Mouse (Mus musculus): Measurements from ENCODE around the gene Dand5. TPM values are rescaled to one million over a fixed set of nuclear protein-coding genes. Genes with fewer than 3 reads are reported as not detected.

Dand5 gene
- polyA plus RNA-seq, 1 experiment from 2014 or later = 5.5 TPM

GRCm38 (mm10) chr8:84840248-84840999, 17.8 kb upstream of the Dand5 start, which contains the start of gene Rad23a:
Rad23a (minus strand) TSS chr8:84840665.
- under 1% methylated on average over 55 of the region's 55 CpGs for WGBS
- Histone ChIP-seq H3K4me1 (replicated peaks) (peaks cover 59% of the 10 kb centered on the region), H3K36me3 (peaks cover 83% of the 10 kb centered on the region)

GRCm38 (mm10) chr8:84839875-84840247, 17.2 kb upstream of the Dand5 start:
- peaks cover 82% of the 10 kb centered on the region for H3K36me3 ChIP-seq
- WGBS = 6% methylated on average over 7 of the region's 7 CpGs

More at GRCm38 (mm10) chr8:84840248-84840999, 17.8 kb upstream of the Dand5 start, which contains the start of gene Rad23a:
- Histone ChIP-seq H3K27ac (peak within 1 kb of the TSS; percentile 97), H3K4me3 (peak within 1 kb of the TSS; percentile 97), H3K9me3 (no peaks in the 10 kb centered on the region), H3K27me3 (ENCODE audit: insufficient read depth, poor library complexity, severe bottlenecking) (no peaks in the 10 kb centered on the region)
- peak; percentile 94 for DNase-seq (ENCODE audit: low spot score)

GRCm38 (mm10) chr8:84839411-84839810, 16.8 kb upstream of the Dand5 start:
- Histone ChIP-seq H3K27ac (no peak overlapping the region; the same call in 1 of the 2 replicates), H3K4me3 (peak overlapping the region; percentile 97), H3K4me1 (replicated peaks) (peaks cover 56% of the 10 kb centered on the region), H3K9me3 (no peaks in the 10 kb centered on the region), H3K27me3 (ENCODE audit: insufficient read depth, poor library complexity, severe bottlenecking) (no peaks in the 10 kb centered on the region), H3K36me3 (peaks cover 82% of the 10 kb centered on the region)
- no peak for DNase-seq (ENCODE audit: low spot score)
- 96% methylated on average over 2 of the region's 2 CpGs for WGBS

More at GRCm38 (mm10) chr8:84839875-84840247, 17.2 kb upstream of the Dand5 start:
- Histone ChIP-seq H3K27ac (peak overlapping the region; percentile 97), H3K4me3 (peak overlapping the region; percentile 97), H3K9me3 (no peaks in the 10 kb centered on the region), H3K27me3 (ENCODE audit: insufficient read depth, poor library complexity, severe bottlenecking) (no peaks in the 10 kb centered on the region), H3K4me1 (replicated peaks) (peaks cover 56% of the 10 kb centered on the region)
- no peak for DNase-seq (ENCODE audit: low spot score)

GRCm38 (mm10) chr8:84838513-84838912, 15.9 kb upstream of the Dand5 start:
- H3K9me3 ChIP-seq = no peaks in the 10 kb centered on the region
- no peak for DNase-seq (ENCODE audit: low spot score)
- 92% methylated on average over 5 of the region's 5 CpGs for WGBS
- H3K36me3 ChIP-seq = peaks cover 82% of the 10 kb centered on the region
- H3K4me3 ChIP-seq = peak overlapping the region; percentile 23; the same call in 1 of the 2 replicates
- H3K27me3 ChIP-seq (ENCODE audit: insufficient read depth, poor library complexity, severe bottlenecking) = no peaks in the 10 kb centered on the region
- H3K4me1 ChIP-seq (replicated peaks) = peaks cover 56% of the 10 kb centered on the region
- H3K27ac ChIP-seq = peak overlapping the region; percentile 17; the same call in 1 of the 2 replicates

- peaks cover 79% of the 10 kb centered on the region for H3K36me3 ChIP-seq
Observed at GRCm38 (mm10) chr8:84837912-84838470, 15.4 kb upstream of the Dand5 start.

GRCm38 (mm10) chr8:84837149-84837911, 14.7 kb upstream of the Dand5 start:
- Histone ChIP-seq H3K9me3 (no peaks in the 10 kb centered on the region), H3K4me1 (replicated peaks) (peaks cover 60% of the 10 kb centered on the region), H3K27ac (peak overlapping the region; percentile 17), H3K4me3 (peak overlapping the region; percentile 23), H3K36me3 (peaks cover 73% of the 10 kb centered on the region), H3K27me3 (ENCODE audit: insufficient read depth, poor library complexity, severe bottlenecking) (no peaks in the 10 kb centered on the region)
- WGBS = 50% methylated on average over 8 of the region's 8 CpGs
- DNase-seq (ENCODE audit: low spot score) = peak; percentile 37

More at GRCm38 (mm10) chr8:84837912-84838470, 15.4 kb upstream of the Dand5 start:
- Histone ChIP-seq H3K4me3 (peak overlapping the region; percentile 23; the same call in 1 of the 2 replicates), H3K9me3 (no peaks in the 10 kb centered on the region), H3K27ac (peak overlapping the region; percentile 17), H3K27me3 (ENCODE audit: insufficient read depth, poor library complexity, severe bottlenecking) (no peaks in the 10 kb centered on the region), H3K4me1 (replicated peaks) (peaks cover 57% of the 10 kb centered on the region)
- DNase-seq (ENCODE audit: low spot score) = no peak
- WGBS = 75% methylated on average over 15 of the region's 15 CpGs

- peak overlapping the region; percentile 23; the same call in 1 of the 2 replicates for H3K27ac ChIP-seq
- H3K9me3 ChIP-seq = no peaks in the 10 kb centered on the region
- DNase-seq (ENCODE audit: low spot score) = no peak
Observed at GRCm38 (mm10) chr8:84834866-84835855, 12.5 kb upstream of the Dand5 start.

GRCm38 (mm10) chr8:84834002-84834865, 11.6 kb upstream of the Dand5 start:
- DNase-seq (ENCODE audit: low spot score) = no peak
- H3K9me3 ChIP-seq = no peaks in the 10 kb centered on the region
- H3K4me3 ChIP-seq = peak overlapping the region; percentile 7; the same call in 1 of the 2 replicates

More at GRCm38 (mm10) chr8:84834866-84835855, 12.5 kb upstream of the Dand5 start:
- Histone ChIP-seq H3K4me3 (0 out of 2 replicates have a peak overlapping the region, but pooled peaks have one; percentile 7), H3K27me3 (ENCODE audit: insufficient read depth, poor library complexity, severe bottlenecking) (no peaks in the 10 kb centered on the region), H3K36me3 (peaks cover 60% of the 10 kb centered on the region), H3K4me1 (replicated peaks) (peaks cover 60% of the 10 kb centered on the region)
- WGBS = 88% methylated on average over 10 of the region's 10 CpGs

GRCm38 (mm10) chr8:84832759-84833742, 10.4 kb upstream of the Dand5 start:
- Histone ChIP-seq H3K27ac (peak overlapping the region; percentile 99), H3K36me3 (peaks cover 47% of the 10 kb centered on the region), H3K27me3 (ENCODE audit: insufficient read depth, poor library complexity, severe bottlenecking) (no peaks in the 10 kb centered on the region), H3K4me3 (peak overlapping the region; percentile 86), H3K4me1 (replicated peaks) (peaks cover 42% of the 10 kb centered on the region), H3K9me3 (no peaks in the 10 kb centered on the region)
- DNase-seq (ENCODE audit: low spot score) = no peak
- 71% methylated on average over 10 of the region's 10 CpGs for WGBS

More at GRCm38 (mm10) chr8:84834002-84834865, 11.6 kb upstream of the Dand5 start:
- Histone ChIP-seq H3K27me3 (ENCODE audit: insufficient read depth, poor library complexity, severe bottlenecking) (no peaks in the 10 kb centered on the region), H3K27ac (peak overlapping the region; percentile 40; the same call in 1 of the 2 replicates), H3K4me1 (replicated peaks) (peaks cover 53% of the 10 kb centered on the region), H3K36me3 (peaks cover 59% of the 10 kb centered on the region)
- WGBS = 87% methylated on average over 19 of the region's 19 CpGs

- no peaks in the 10 kb centered on the region for H3K27me3 ChIP-seq (ENCODE audit: insufficient read depth, poor library complexity, severe bottlenecking)
- no peaks in the 10 kb centered on the region for H3K9me3 ChIP-seq
- peak overlapping the region; percentile 86 for H3K4me3 ChIP-seq
- peaks cover 38% of the 10 kb centered on the region for H3K36me3 ChIP-seq
- WGBS = 3% methylated on average over 59 of the region's 59 CpGs
- peaks cover 33% of the 10 kb centered on the region for H3K4me1 ChIP-seq (replicated peaks)
- peak overlapping the region; percentile 99 for H3K27ac ChIP-seq
- peak; percentile 86 for DNase-seq (ENCODE audit: low spot score)
Observed at GRCm38 (mm10) chr8:84832034-84832717, 9.6 kb upstream of the Dand5 start.

Measured in hindbrain, embryonic 10.5 days (tissue).